In the genomic region with DNA sequence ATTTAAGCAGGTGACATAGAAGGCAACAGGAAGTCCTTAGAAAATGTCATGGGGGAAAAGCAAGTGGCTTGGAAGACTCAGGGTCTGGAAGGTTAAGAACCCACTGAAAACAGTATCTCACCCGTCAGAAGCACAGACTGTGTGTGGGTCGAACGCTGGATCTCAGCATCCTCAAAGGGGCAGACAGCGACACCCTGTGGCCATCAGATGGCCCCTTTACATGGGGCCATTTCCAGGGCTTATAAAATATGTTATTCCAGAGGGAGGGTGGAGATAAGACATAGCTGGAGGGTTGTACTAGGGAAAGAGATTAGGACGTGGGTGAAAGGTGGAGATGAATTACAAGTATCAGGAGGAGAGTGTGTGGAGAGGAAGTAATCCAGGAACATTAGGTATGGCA, we compare ENCODE assay signal across 10 mouse cellular contexts. TPM values are rescaled to one million over a fixed set of nuclear protein-coding genes. Genes with fewer than 3 reads are reported as not detected.
DNase-seq lines count a peak whose midpoint lies in the region; ATAC-seq lines count a peak whose summit lies in the region.
"Had no signal": no experiment of that assay in that cellular context is flagged by ENCODE, and none has a peak within 500 bp of the region (broad histone marks: within the 10 kb centered on the region; RNA-seq: fewer than 3 reads in every experiment).

No protein-coding gene starts in this region.

- intact Hi-C loops in left cerebral cortex, postnatal 36 days (cut with DNase I), result no loop called here

- DNase-seq in CD4-positive, CD25-positive, alpha-beta regulatory T cell, adult 2 months (ENCODE audit: low read depth, low spot score), result peak; percentile 19
- peak; percentile 13 to 27 for DNase-seq in left cerebral cortex, adult 18-20 months (ENCODE audit: low spot score in 2 of 2)
- DNase-seq in left cerebral cortex, postnatal 36 days (ENCODE audit: low spot score in 2 of 2), result no peak
- DNase-seq in adrenal gland, postnatal 14 days, result peak; percentile 37
- no peak for DNase-seq in thymus, adult 18-20 months

- no peak for ATAC-seq in CD4-positive, CD25-positive, alpha-beta regulatory T cell, adult 4 months
- peak; percentile 61 for ATAC-seq in erythroid progenitor cell, adult 5-6 weeks (replicated peaks; ENCODE audit: low FRiP score, poor library complexity, severe bottlenecking)
- no peak for ATAC-seq in monocyte, adult 5-6 weeks (replicated peaks; ENCODE audit: insufficient number of reproducible peaks, low FRiP score, low TSS enrichment, poor library complexity, severe bottlenecking)

RNA-seq across cellular contexts. Expression of gene Gm45618, which starts 0.9 kb away (rescaled TPM):
- not detected for polyA plus RNA-seq in CD4-positive, CD25-positive, alpha-beta regulatory T cell, adult 4 months (2017; shearing (Covaris generic))
- not detected for total RNA-seq in left cerebral cortex, adult 18-20 months (2021)
- total RNA-seq in left cerebral cortex, postnatal 36 days (2021), result not detected
- not detected in 2 replicates for total RNA-seq in adrenal gland, postnatal 14 days (2021)
- not detected in 2 replicates for total RNA-seq in erythroid progenitor cell, adult 5-6 weeks (2015; ENCODE audit: low replicate concordance)
- not detected in 2 replicates for total RNA-seq in erythroid progenitor cell, adult 5-6 weeks (2017; ENCODE audit: low replicate concordance)
- total RNA-seq in monocyte, adult 5-6 weeks (2017), result not detected in 3 replicates
- total RNA-seq: layer of hippocampus, postnatal 10 days had no signal
- polyA plus RNA-seq: myocyte had no signal

RNA-seq across cellular contexts. Expression of gene Gm39115, which starts 16.2 kb away (rescaled TPM):
- not detected for polyA plus RNA-seq in CD4-positive, CD25-positive, alpha-beta regulatory T cell, adult 4 months (2017; shearing (Covaris generic))
- not detected for total RNA-seq in left cerebral cortex, adult 18-20 months (2021)
- not detected for total RNA-seq in left cerebral cortex, postnatal 36 days (2021)
- not detected in 2 replicates for total RNA-seq in adrenal gland, postnatal 14 days (2021)
- not detected in 2 replicates for total RNA-seq in erythroid progenitor cell, adult 5-6 weeks (2015; ENCODE audit: low replicate concordance)
- total RNA-seq in erythroid progenitor cell, adult 5-6 weeks (2017; ENCODE audit: low replicate concordance), result not detected in 2 replicates
- not detected in 3 replicates for total RNA-seq in monocyte, adult 5-6 weeks (2017)
- total RNA-seq: layer of hippocampus, postnatal 10 days had no signal
- polyA plus RNA-seq: myocyte had no signal

RNA-seq across cellular contexts. Expression of gene Dusp8, which starts 24.0 kb away (rescaled TPM):
- polyA plus RNA-seq in CD4-positive, CD25-positive, alpha-beta regulatory T cell, adult 4 months (2017; shearing (Covaris generic)), result under 1 TPM in 1 of 2 experiments, not detected in 1; 0.17 TPM
- total RNA-seq in left cerebral cortex, adult 18-20 months (2021), result 100 to 1,000 TPM; 150 to 154 TPM
- 100 to 1,000 TPM; 151 to 163 TPM for total RNA-seq in left cerebral cortex, postnatal 36 days (2021)
- total RNA-seq in adrenal gland, postnatal 14 days (2021), result 7.3 and 8.4 TPM in 2 replicates
- 21.6 and 23.5 TPM in 2 replicates for total RNA-seq in erythroid progenitor cell, adult 5-6 weeks (2015; ENCODE audit: low replicate concordance)
- total RNA-seq in erythroid progenitor cell, adult 5-6 weeks (2017; ENCODE audit: low replicate concordance), result 8.1 and 11.2 TPM in 2 replicates
- total RNA-seq in monocyte, adult 5-6 weeks (2017), result 0.29 to 1.4 TPM in 2 of 3 replicates, not detected in the other

RNA-seq across cellular contexts. Expression of gene Gm45337, which starts 24.8 kb away (rescaled TPM):
- not detected for polyA plus RNA-seq in CD4-positive, CD25-positive, alpha-beta regulatory T cell, adult 4 months (2017; shearing (Covaris generic))
- not detected for total RNA-seq in left cerebral cortex, adult 18-20 months (2021)
- total RNA-seq in left cerebral cortex, postnatal 36 days (2021), result not detected
- not detected in 2 replicates for total RNA-seq in adrenal gland, postnatal 14 days (2021)
- total RNA-seq in erythroid progenitor cell, adult 5-6 weeks (2015; ENCODE audit: low replicate concordance), result not detected in 2 replicates
- not detected in 2 replicates for total RNA-seq in erythroid progenitor cell, adult 5-6 weeks (2017; ENCODE audit: low replicate concordance)
- not detected in 3 replicates for total RNA-seq in monocyte, adult 5-6 weeks (2017)
- total RNA-seq: layer of hippocampus, postnatal 10 days had no signal
- polyA plus RNA-seq: myocyte had no signal

RNA-seq across cellular contexts. Expression of gene Gm29735, which starts 37.3 kb away (rescaled TPM):
- not detected for polyA plus RNA-seq in CD4-positive, CD25-positive, alpha-beta regulatory T cell, adult 4 months (2017; shearing (Covaris generic))
- total RNA-seq in left cerebral cortex, adult 18-20 months (2021), result not detected
- total RNA-seq in left cerebral cortex, postnatal 36 days (2021), result not detected
- not detected in 2 replicates for total RNA-seq in adrenal gland, postnatal 14 days (2021)
- not detected in 2 replicates for total RNA-seq in erythroid progenitor cell, adult 5-6 weeks (2015; ENCODE audit: low replicate concordance)
- not detected in 2 replicates for total RNA-seq in erythroid progenitor cell, adult 5-6 weeks (2017; ENCODE audit: low replicate concordance)
- not detected in 3 replicates for total RNA-seq in monocyte, adult 5-6 weeks (2017)
- total RNA-seq: layer of hippocampus, postnatal 10 days had no signal
- polyA plus RNA-seq: myocyte had no signal

Comparison
In these comparisons a context has a peak if more than half of its experiments do, and no peak if none do; other contexts are left out.
1. DNase-seq: peak in CD4-positive, CD25-positive, alpha-beta regulatory T cell, adult 2 months (single experiment), left cerebral cortex, adult 18-20 months (2 of 2) and adrenal gland, postnatal 14 days (single experiment); none in left cerebral cortex, postnatal 36 days (0 of 2) and thymus, adult 18-20 months (0 of 2).
2. RNA of gene Dusp8, which starts 24.0 kb away (total RNA-seq): 151 to 163 TPM in left cerebral cortex, postnatal 36 days and 150 to 154 TPM in left cerebral cortex, adult 18-20 months; 8.1 to 23.5 TPM in erythroid progenitor cell, adult 5-6 weeks, 7.3 to 8.4 TPM in adrenal gland, postnatal 14 days and 0.29 to 1.4 TPM in monocyte, adult 5-6 weeks; every median in the first group is over 4 times any median in the second.